ENCODE assay signal across 8 mouse cellular contexts in genomic region chr11:106487733-106488115, GRCm38 (mm10). TPM values are rescaled to one million over a fixed set of nuclear protein-coding genes. Genes with fewer than 3 reads are reported as not detected.
DNase-seq lines count a peak whose midpoint lies in the region; ATAC-seq and TF ChIP-seq lines count a peak whose summit lies in the region.

TSS of gene Ern1 (minus strand) at chr11:106487852.

- no peaks in the 10 kb centered on the region; the same call in 1 of the 2 replicates for H3K4me1 ChIP-seq in bone marrow, adult 2 months (ENCODE audit: control insufficient read depth, insufficient read depth, low read length)
- H3K4me1 ChIP-seq in embryonic facial prominence, embryonic 14.5 days (ENCODE audit: control insufficient read depth, insufficient read depth, low read length), result peaks cover 7% of the 10 kb centered on the region; the same call in 1 of the 2 replicates
- no peaks in the 10 kb centered on the region; the same call in 1 of the 2 replicates for H3K4me1 ChIP-seq in heart, adult 2 months (ENCODE audit: control insufficient read depth, insufficient read depth, low read length)
- peaks cover 14% of the 10 kb centered on the region for H3K4me1 ChIP-seq in limb, embryonic 12.5 days (replicated peaks)
- peaks cover 13% of the 10 kb centered on the region for H3K4me1 ChIP-seq in midbrain, embryonic 14.5 days (ENCODE audit: control insufficient read depth, insufficient read depth, low read length)

- no peaks in the 10 kb centered on the region for H3K27me3 ChIP-seq in embryonic facial prominence, embryonic 14.5 days (replicated peaks; ENCODE audit: control insufficient read depth, insufficient read depth, low read length)
- H3K27me3 ChIP-seq in heart, adult 2 months (ENCODE audit: control insufficient read depth, insufficient read depth, low read length), result no peaks in the 10 kb centered on the region
- no peaks in the 10 kb centered on the region for H3K27me3 ChIP-seq in limb, embryonic 12.5 days
- H3K27me3 ChIP-seq in midbrain, embryonic 14.5 days (ENCODE audit: control insufficient read depth, insufficient read depth, low read length), result no peaks in the 10 kb centered on the region

- peak within 1 kb of the TSS; percentile 86 for H3K27ac ChIP-seq in bone marrow, adult 2 months (ENCODE audit: control insufficient read depth, insufficient read depth, low read depth, low read length, poor library complexity)
- H3K27ac ChIP-seq in embryonic facial prominence, embryonic 14.5 days (replicated peaks; ENCODE audit: low read depth, low read length), result peak within 1 kb of the TSS; percentile 79
- H3K27ac ChIP-seq in heart, adult 2 months, result peak within 1 kb of the TSS; percentile 91
- H3K27ac ChIP-seq in limb, embryonic 12.5 days, result peak within 1 kb of the TSS; percentile 89
- H3K27ac ChIP-seq in midbrain, embryonic 14.5 days (replicated peaks; ENCODE audit: low read depth, low read length), result peak within 1 kb of the TSS; percentile 78

- intact Hi-C loops in heart, adult 2 months (cut with DNase I), result no loop called here

- 0 out of 2 replicates have a peak, but pooled peaks cover 3% of the 10 kb centered on the region for H3K79me2 ChIP-seq in heart, adult 2 months (replicated peaks; ENCODE audit: control insufficient read depth, insufficient read depth, low read length)

- peak; percentile 38; the same call in 1 of the 2 replicates for TF ChIP-seq EP300 in heart, adult 2 months (IDR thresholded peaks at IDR 0.05; ENCODE audit: insufficient read depth, low read depth, low read length)

- no peaks in the 10 kb centered on the region for H3K36me3 ChIP-seq in embryonic facial prominence, embryonic 14.5 days (ENCODE audit: control insufficient read depth, insufficient read depth, low read length)
- 0 out of 2 replicates have a peak, but pooled peaks cover 2% of the 10 kb centered on the region for H3K36me3 ChIP-seq in heart, adult 2 months (ENCODE audit: control insufficient read depth, insufficient read depth, low read length)
- H3K36me3 ChIP-seq in limb, embryonic 12.5 days, result no peaks in the 10 kb centered on the region
- H3K36me3 ChIP-seq in midbrain, embryonic 14.5 days (ENCODE audit: control insufficient read depth, insufficient read depth, low read length), result no peaks in the 10 kb centered on the region

- DNase-seq in 416B (ENCODE audit: low read depth), result peak; percentile 97
- peak; percentile 95 for DNase-seq in embryonic facial prominence, embryonic 14.5 days (ENCODE audit: low spot score)
- peak; percentile 96 to 98 for DNase-seq in heart, adult 2 months
- peak; percentile 92 to 96 for DNase-seq in kidney, adult 8-10 months
- DNase-seq in midbrain, embryonic 14.5 days, result peak; percentile 94
- DNase-seq in spleen, adult 12 weeks (ENCODE audit: low spot score), result peak; percentile 96

- no peaks in the 10 kb centered on the region for H3K9me3 ChIP-seq in embryonic facial prominence, embryonic 14.5 days (ENCODE audit: control insufficient read depth, low read length)
- no peaks in the 10 kb centered on the region for H3K9me3 ChIP-seq in limb, embryonic 12.5 days
- no peaks in the 10 kb centered on the region for H3K9me3 ChIP-seq in midbrain, embryonic 14.5 days (ENCODE audit: control insufficient read depth, low read length)

- peak; percentile 98 for TF ChIP-seq POLR2A in bone marrow, adult 2 months (IDR thresholded peaks at IDR 0.05; ENCODE audit: borderline replicate concordance, control insufficient read depth, low read depth, low read length)
- peak; percentile 92 for TF ChIP-seq POLR2A in heart, adult 2 months (IDR thresholded peaks at IDR 0.05; ENCODE audit: insufficient read depth, low read depth, low read length)

- TF ChIP-seq CTCF in bone marrow, adult 2 months (IDR thresholded peaks at IDR 0.05; ENCODE audit: control insufficient read depth, insufficient read depth, low read length), result no peak
- no peak for TF ChIP-seq CTCF in heart, adult 2 months (IDR thresholded peaks at IDR 0.05)

- peak within 1 kb of the TSS; percentile 85 for H3K4me2 ChIP-seq in embryonic facial prominence, embryonic 14.5 days (ENCODE audit: low read depth, low read length)
- H3K4me2 ChIP-seq in limb, embryonic 12.5 days, result peak within 1 kb of the TSS; percentile 79
- peak within 1 kb of the TSS; percentile 75 for H3K4me2 ChIP-seq in midbrain, embryonic 14.5 days (ENCODE audit: low read length)

- H3K4me3 ChIP-seq in bone marrow, adult 2 months (replicated peaks; ENCODE audit: control insufficient read depth, low read depth, low read length), result peak within 1 kb of the TSS; percentile 64
- peak within 1 kb of the TSS; percentile 97 for H3K4me3 ChIP-seq in embryonic facial prominence, embryonic 14.5 days (ENCODE audit: low read depth, low read length)
- peak within 1 kb of the TSS; percentile 99 for H3K4me3 ChIP-seq in heart, adult 2 months
- peak within 1 kb of the TSS; percentile 96 for H3K4me3 ChIP-seq in limb, embryonic 12.5 days (replicated peaks)
- H3K4me3 ChIP-seq in midbrain, embryonic 14.5 days (replicated peaks; ENCODE audit: low read depth, low read length), result peak within 1 kb of the TSS; percentile 91

- peak; percentile 96 for ATAC-seq in embryonic facial prominence, embryonic 14.5 days (ENCODE audit: low read depth)
- peak; percentile 92 for ATAC-seq in limb, embryonic 12.5 days (ENCODE audit: insufficient number of reproducible peaks, insufficient read depth, low FRiP score, low TSS enrichment, low read depth)
- ATAC-seq in midbrain, embryonic 14.5 days (ENCODE audit: low FRiP score, low TSS enrichment), result peak; percentile 97

- H3K9ac ChIP-seq in embryonic facial prominence, embryonic 14.5 days (ENCODE audit: low read depth, low read length), result peak within 1 kb of the TSS; percentile 82
- peak within 1 kb of the TSS; percentile 94 for H3K9ac ChIP-seq in heart, adult 2 months (ENCODE audit: low read depth, low read length)
- peak within 1 kb of the TSS; percentile 89 for H3K9ac ChIP-seq in limb, embryonic 12.5 days (replicated peaks)
- peak within 1 kb of the TSS; percentile 78 for H3K9ac ChIP-seq in midbrain, embryonic 14.5 days (replicated peaks; ENCODE audit: low read length)

- WGBS in bone marrow, adult 2 months, result 1% methylated on average over 27 of the region's 28 CpGs
- WGBS in embryonic facial prominence, embryonic 14.5 days, result 2% methylated on average over 11 of the region's 28 CpGs
- WGBS in heart, adult 2 months, result 1% methylated on average over 28 of the region's 28 CpGs
- WGBS in limb, embryonic 12.5 days, result 0% methylated on average over 28 of the region's 28 CpGs
- 1% methylated on average over 28 of the region's 28 CpGs for WGBS in midbrain, embryonic 14.5 days

RNA-seq across cellular contexts. Expression of gene Ern1, which starts in this region (rescaled TPM):
- 4.4 and 13.4 TPM in 2 replicates for polyA plus RNA-seq in bone marrow, adult 2 months (2011; ENCODE audit: insufficient read depth, insufficient read length, low replicate concordance, missing spikeins)
- polyA plus RNA-seq in embryonic facial prominence, embryonic 14.5 days (2014; fragmentation: Nextera tagmentation; extraction: Ambion mirVana), result 5.9 and 7.0 TPM in 2 replicates
- 10 to 100 TPM; 10.2 to 13.9 TPM for total RNA-seq in heart, adult 2 months (2021)
- 6.4 and 9.8 TPM in 2 replicates for polyA plus RNA-seq in heart, adult 2 months (2012; rRNA removed)
- 7.9 and 8.3 TPM in 2 replicates for polyA plus RNA-seq in limb, embryonic 12.5 days (2016; fragmentation: Nextera tagmentation; extraction: Ambion mirVana)
- polyA plus RNA-seq in midbrain, embryonic 14.5 days (2014; fragmentation: Nextera tagmentation; extraction: Ambion mirVana), result 5.5 and 6.6 TPM in 2 replicates

Comparison
In these comparisons a context has a peak if more than half of its experiments do, and no peak if none do; other contexts are left out.
1. Peak in every context shown above with its lines: DNase-seq, ATAC-seq, H3K4me3 ChIP-seq and H3K27ac ChIP-seq.